Mouse (Mus musculus) lung, postnatal 10 days (tissue): ENCODE measurements around the gene Cramp1l.
"Not testable (repeated sequence)": the region's sequence is repeated elsewhere in the genome, so short reads cannot be mapped to it uniquely, and the experiment has no call there.

Experiments
- DNase-seq: peaks from one replicate; pipeline ENCODE4 v3.0.0; 2021

Gene Cramp1l

GRCm38 (mm10) chr17:24953291-24953690 lies 62.3 kb downstream of the Cramp1l start:
- no peak for DNase-seq

GRCm38 (mm10) chr17:24950671-24951070 lies 64.9 kb downstream of the Cramp1l start:
- DNase-seq = no peak

GRCm38 (mm10) chr17:24948204-24948603 lies 67.4 kb downstream of the Cramp1l start:
- DNase-seq = no peak

GRCm38 (mm10) chr17:24943589-24943988 lies 72.0 kb downstream of the Cramp1l start:
- not testable (repeated sequence) for DNase-seq

GRCm38 (mm10) chr17:24943036-24943435 lies 72.6 kb downstream of the Cramp1l start:
- DNase-seq = no peak

- peak; percentile 69 for DNase-seq
These were observed 73.1 kb downstream of the Cramp1l start for GRCm38 (mm10) chr17:24942453-24942852.

- DNase-seq = no peak
These were observed 78.3 kb downstream of the Cramp1l start for GRCm38 (mm10) chr17:24937266-24937665.

GRCm38 (mm10) chr17:24936259-24937237 lies 79.0 kb downstream of the Cramp1l start, which contains the start of gene Mapk8ip3:
Mapk8ip3 (minus strand) TSS chr17:24936977.
- peak; percentile 98 for DNase-seq

- no peak for DNase-seq
These were observed 79.9 kb downstream of the Cramp1l start for GRCm38 (mm10) chr17:24935666-24936065.

GRCm38 (mm10) chr17:24934926-24935325 lies 80.7 kb downstream of the Cramp1l start:
- no peak for DNase-seq

GRCm38 (mm10) chr17:24933163-24933562 lies 82.4 kb downstream of the Cramp1l start:
- no peak for DNase-seq

- DNase-seq = no peak
These were observed 83.2 kb downstream of the Cramp1l start for GRCm38 (mm10) chr17:24932431-24932830.

- no peak for DNase-seq
These were observed 86.1 kb downstream of the Cramp1l start for GRCm38 (mm10) chr17:24929506-24929905.

- DNase-seq = no peak
These were observed 92.3 kb downstream of the Cramp1l start for GRCm38 (mm10) chr17:24923246-24923645.

GRCm38 (mm10) chr17:24913984-24914383 lies 101.6 kb downstream of the Cramp1l start:
- no peak for DNase-seq
